Mouse (Mus musculus) bone marrow macrophage, adult 2 months (primary cell): ENCODE results near the gene Grb10. TPM values are rescaled to one million over a fixed set of nuclear protein-coding genes. Genes with fewer than 3 reads are reported as not detected.

Source experiments
- H3K27ac ChIP-seq: 2 replicates; pipeline ENCODE4 v1.5.1; 2012; ENCODE audit warnings: low read depth, low read length; ENCODE audit not compliant: insufficient read depth
- H3K4me1 ChIP-seq: 2 replicates; pipeline ENCODE4 v1.6.1; 2012; ENCODE audit warnings: low read length; ENCODE audit not compliant: control insufficient read depth, insufficient read depth
- H3K4me3 ChIP-seq: 2 replicates; pipeline ENCODE4 v1.5.1; 2012; ENCODE audit warnings: mild to moderate bottlenecking, low read length, moderate library complexity; ENCODE audit not compliant: insufficient read depth
- CTCF ChIP-seq: IDR thresholded peaks from 2 replicates; pipeline ENCODE4 v1.5.1; 2012; ENCODE audit warnings: low read depth, mild to moderate bottlenecking, low read length, moderate library complexity
- POLR2A ChIP-seq: IDR thresholded peaks from 2 replicates; pipeline ENCODE4 v1.6.1; 2012; ENCODE audit warnings: mild to moderate bottlenecking, low read depth, low read length, borderline replicate concordance
- polyA plus RNA-seq: library from polyadenylated mRNA; stranded (reverse); fragments of >200 nt; gene quantifications from 2 replicates; pipeline ENCODE4 v1.2.4, GENCODE M21; 2012; ENCODE audit not compliant: missing spikeins, insufficient read depth, insufficient read length

The Grb10 gene
- polyA plus RNA-seq, 1 experiment, result 0.74 TPM

DNA sequence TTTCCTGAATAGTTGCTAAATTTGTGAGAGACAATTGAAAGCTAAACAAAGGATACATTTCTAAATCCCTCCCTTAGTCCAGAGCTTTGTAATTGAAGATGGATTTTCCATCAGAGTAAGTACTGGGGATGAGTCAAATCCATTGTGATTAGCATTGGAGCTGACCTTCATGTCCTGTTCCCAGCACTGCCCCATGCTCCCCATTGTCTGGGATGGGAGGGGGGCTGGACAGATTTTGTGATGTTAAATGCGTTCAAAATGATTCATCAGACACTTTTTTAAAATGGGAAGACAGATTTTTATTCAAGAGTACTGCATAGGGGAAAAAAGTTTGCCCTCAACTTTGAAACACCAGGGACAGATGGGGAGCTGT lies 156.7 kb downstream of the Grb10 start:
- peaks cover 9% of the 10 kb centered on the region for H3K4me1 ChIP-seq
- no peak overlapping the region for H3K4me3 ChIP-seq
- no peak overlapping the region for H3K27ac ChIP-seq
- TF ChIP-seq POLR2A (no peak), CTCF (no peak)

DNA sequence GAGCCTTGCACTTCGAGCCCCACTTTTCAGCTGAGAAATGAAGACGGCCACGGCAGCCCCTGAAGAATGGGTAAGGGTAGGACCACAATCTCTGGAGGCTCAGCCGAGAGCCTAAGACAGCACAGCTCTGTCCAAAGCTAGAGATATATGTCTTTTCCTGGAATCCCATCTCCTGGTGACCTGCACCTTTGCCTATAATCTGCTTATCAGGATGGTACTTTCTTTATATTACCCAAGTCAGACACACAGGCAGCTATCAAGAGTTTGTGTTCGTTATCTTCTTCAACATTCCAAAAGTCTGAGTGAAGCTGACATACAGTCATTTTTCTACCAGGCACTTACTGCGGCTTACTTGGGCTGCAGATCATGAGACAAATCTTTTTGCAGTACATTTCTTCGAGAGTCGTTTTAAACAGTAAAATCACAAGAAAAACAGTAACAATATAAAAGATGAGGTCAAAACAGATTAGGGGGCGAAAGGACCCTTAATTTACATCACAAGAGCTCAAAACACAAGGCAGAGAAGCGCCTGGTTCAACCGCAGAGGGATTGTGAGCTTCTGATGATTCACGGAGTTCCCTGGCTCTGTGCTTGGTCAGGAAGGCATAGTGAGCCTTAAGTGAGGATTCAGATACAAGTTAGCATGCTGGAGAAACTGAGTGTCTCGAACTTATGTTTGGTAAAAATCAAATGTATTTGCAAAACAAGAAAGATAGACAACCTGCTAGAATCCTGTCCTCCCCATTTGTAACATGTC lies 157.3 kb downstream of the Grb10 start:
- Histone ChIP-seq H3K4me3 (no peak overlapping the region), H3K4me1 (peaks cover 7% of the 10 kb centered on the region), H3K27ac (no peak overlapping the region)
- TF ChIP-seq POLR2A (no peak), CTCF (no peak)

Other genes starting within 250 kb of the Grb10 start
- 10.6 and 11.3 TPM in 2 replicates for gene Fignl1, start 229.7 kb downstream of the Grb10 start, polyA plus RNA-seq
- not detected in 2 replicates for gene Ddc, start 140.5 kb downstream of the Grb10 start, polyA plus RNA-seq